Mouse (Mus musculus): ENCODE measurements around the gene Alkbh5. TPM values are rescaled to one million over a fixed set of nuclear protein-coding genes. Genes with fewer than 3 reads are reported as not detected.
"Not testable (repeated sequence)": the region's sequence is repeated elsewhere in the genome, so short reads cannot be mapped to it uniquely, and the experiment has no call there.

The Alkbh5 gene
- polyA plus RNA-seq, 1 experiment from 2014 or later: 44.9 TPM

GRCm38 (mm10) chr11:60526461-60526860, 9.7 kb upstream of the Alkbh5 start:
- Histone ChIP-seq H3K9ac (no peak overlapping the region), H3K4me1 (replicated peaks) (no peaks in the 10 kb centered on the region), H3K4me3 (replicated peaks) (no peak overlapping the region), H3K36me3 (no peaks in the 10 kb centered on the region), H3K27me3 (replicated peaks) (no peaks in the 10 kb centered on the region), H3K27ac (no peak overlapping the region), H3K4me2 (replicated peaks) (no peak overlapping the region), H3K9me3 (no peaks in the 10 kb centered on the region)
- WGBS: 83% methylated on average over 4 of the region's 4 CpGs
- no peak for ATAC-seq

GRCm38 (mm10) chr11:60535676-60536075, 505 bp upstream of the Alkbh5 start:
- Histone ChIP-seq H3K27me3 (replicated peaks) (no peaks in the 10 kb centered on the region), H3K36me3 (0 out of 2 replicates have a peak, but pooled peaks cover 2% of the 10 kb centered on the region), H3K9ac (no peak overlapping the region), H3K27ac (no peak overlapping the region), H3K4me3 (replicated peaks) (no peak overlapping the region), H3K9me3 (no peaks in the 10 kb centered on the region), H3K4me1 (replicated peaks) (peaks cover 12% of the 10 kb centered on the region), H3K4me2 (replicated peaks) (no peak overlapping the region)
- 94% methylated on average over 2 of the region's 2 CpGs for WGBS
- no peak for ATAC-seq

GRCm38 (mm10) chr11:60536859-60537467, 782 bp downstream of the Alkbh5 start:
- ATAC-seq: peak; percentile 85
- peak overlapping the region; percentile 90 for H3K4me3 ChIP-seq (replicated peaks)
- H3K27me3 ChIP-seq (replicated peaks): no peaks in the 10 kb centered on the region
- H3K4me2 ChIP-seq (replicated peaks): peak overlapping the region; percentile 78
- peak overlapping the region; percentile 100 for H3K27ac ChIP-seq
- H3K4me1 ChIP-seq (replicated peaks): peaks cover 19% of the 10 kb centered on the region
- H3K36me3 ChIP-seq: 0 out of 2 replicates have a peak, but pooled peaks cover 2% of the 10 kb centered on the region
- H3K9me3 ChIP-seq: no peaks in the 10 kb centered on the region
- H3K9ac ChIP-seq: peak overlapping the region; percentile 74
- WGBS: 0% methylated on average over 37 of the region's 37 CpGs

GRCm38 (mm10) chr11:60537468-60538347, 1.5 kb downstream of the Alkbh5 start:
- peak overlapping the region; percentile 100 for H3K27ac ChIP-seq
- peak overlapping the region; percentile 90 for H3K4me3 ChIP-seq (replicated peaks)
- no peaks in the 10 kb centered on the region for H3K27me3 ChIP-seq (replicated peaks)
- ATAC-seq: peak; percentile 91
- H3K9me3 ChIP-seq: no peaks in the 10 kb centered on the region
- peak overlapping the region; percentile 78 for H3K4me2 ChIP-seq (replicated peaks)
- peak overlapping the region; percentile 95 for H3K9ac ChIP-seq
- peaks cover 25% of the 10 kb centered on the region for H3K4me1 ChIP-seq (replicated peaks)
- WGBS: under 1% methylated on average over 89 of the region's 91 CpGs
- 0 out of 2 replicates have a peak, but pooled peaks cover 2% of the 10 kb centered on the region for H3K36me3 ChIP-seq

GRCm38 (mm10) chr11:60538371-60539281, 2.4 kb downstream of the Alkbh5 start:
- H3K27me3 ChIP-seq (replicated peaks): no peaks in the 10 kb centered on the region
- H3K4me2 ChIP-seq (replicated peaks): peak overlapping the region; percentile 78
- peaks cover 30% of the 10 kb centered on the region for H3K4me1 ChIP-seq (replicated peaks)
- H3K9me3 ChIP-seq: no peaks in the 10 kb centered on the region
- under 1% methylated on average over 93 of the region's 93 CpGs for WGBS
- H3K4me3 ChIP-seq (replicated peaks): peak overlapping the region; percentile 90
- ATAC-seq: peak; percentile 35; the same call in 1 of the 2 replicates
- peak overlapping the region; percentile 95 for H3K9ac ChIP-seq
- 0 out of 2 replicates have a peak, but pooled peaks cover 2% of the 10 kb centered on the region for H3K36me3 ChIP-seq
- peak overlapping the region; percentile 100 for H3K27ac ChIP-seq

GRCm38 (mm10) chr11:60539540-60539939, 3.4 kb downstream of the Alkbh5 start:
- 7% methylated on average over 2 of the region's 2 CpGs for WGBS
- H3K4me3 ChIP-seq (replicated peaks): peak overlapping the region; percentile 90
- no peak overlapping the region for H3K27ac ChIP-seq

GRCm38 (mm10) chr11:60540002-60540610, 3.9 kb downstream of the Alkbh5 start:
- Histone ChIP-seq H3K4me3 (replicated peaks) (peak overlapping the region; percentile 31), H3K9ac (peak overlapping the region; percentile 38), H3K27me3 (replicated peaks) (no peaks in the 10 kb centered on the region), H3K36me3 (0 out of 2 replicates have a peak, but pooled peaks cover 2% of the 10 kb centered on the region), H3K9me3 (no peaks in the 10 kb centered on the region), H3K4me1 (replicated peaks) (peaks cover 37% of the 10 kb centered on the region), H3K27ac (peak overlapping the region; percentile 56; the same call in 1 of the 2 replicates), H3K4me2 (replicated peaks) (peak overlapping the region; percentile 78)
- 6% methylated on average over 4 of the region's 4 CpGs for WGBS
- no peak for ATAC-seq

More at GRCm38 (mm10) chr11:60539540-60539939, 3.4 kb downstream of the Alkbh5 start:
- Histone ChIP-seq H3K9me3 (no peaks in the 10 kb centered on the region), H3K27me3 (replicated peaks) (no peaks in the 10 kb centered on the region), H3K9ac (peak overlapping the region; percentile 95), H3K36me3 (0 out of 2 replicates have a peak, but pooled peaks cover 2% of the 10 kb centered on the region), H3K4me1 (replicated peaks) (peaks cover 34% of the 10 kb centered on the region), H3K4me2 (replicated peaks) (peak overlapping the region; percentile 78)
- no peak for ATAC-seq

GRCm38 (mm10) chr11:60540761-60541160, 4.6 kb downstream of the Alkbh5 start:
- H3K9me3 ChIP-seq: no peaks in the 10 kb centered on the region
- peak overlapping the region; percentile 78 for H3K4me2 ChIP-seq (replicated peaks)
- H3K27me3 ChIP-seq (replicated peaks): no peaks in the 10 kb centered on the region
- peak overlapping the region; percentile 38 for H3K9ac ChIP-seq
- H3K4me1 ChIP-seq (replicated peaks): peaks cover 37% of the 10 kb centered on the region
- H3K36me3 ChIP-seq: 0 out of 2 replicates have a peak, but pooled peaks cover 2% of the 10 kb centered on the region
- WGBS: 58% methylated on average over 2 of the region's 2 CpGs
- H3K27ac ChIP-seq: no peak overlapping the region; the same call in 1 of the 2 replicates
- peak overlapping the region; percentile 31 for H3K4me3 ChIP-seq (replicated peaks)
- no peak for ATAC-seq

- peak overlapping the region; percentile 12 for H3K4me2 ChIP-seq (replicated peaks)
- no peak overlapping the region for H3K4me3 ChIP-seq (replicated peaks)
- H3K4me1 ChIP-seq (replicated peaks): peaks cover 33% of the 10 kb centered on the region
- H3K9ac ChIP-seq: no peak overlapping the region
- H3K27me3 ChIP-seq (replicated peaks): no peaks in the 10 kb centered on the region
- WGBS: 83% methylated on average over 6 of the region's 6 CpGs
- no peak for ATAC-seq
- H3K36me3 ChIP-seq: 0 out of 2 replicates have a peak, but pooled peaks cover 2% of the 10 kb centered on the region
- H3K27ac ChIP-seq: no peak overlapping the region
- no peaks in the 10 kb centered on the region for H3K9me3 ChIP-seq
Observed at GRCm38 (mm10) chr11:60541831-60542230, 5.7 kb downstream of the Alkbh5 start.

GRCm38 (mm10) chr11:60543211-60543610, 7.0 kb downstream of the Alkbh5 start:
- not testable (repeated sequence) for H3K36me3 ChIP-seq; H3K4me3 ChIP-seq (replicated peaks); H3K4me2 ChIP-seq (replicated peaks); H3K9ac ChIP-seq; H3K27me3 ChIP-seq (replicated peaks); H3K27ac ChIP-seq; H3K9me3 ChIP-seq; ATAC-seq
- 90% methylated on average over 5 of the region's 5 CpGs for WGBS
- peaks cover 33% of the 10 kb centered on the region for H3K4me1 ChIP-seq (replicated peaks)

GRCm38 (mm10) chr11:60545433-60545832, 9.3 kb downstream of the Alkbh5 start:
- Histone ChIP-seq H3K4me1 (replicated peaks) (peaks cover 28% of the 10 kb centered on the region), H3K27ac (no peak overlapping the region), H3K36me3 (0 out of 2 replicates have a peak, but pooled peaks cover 3% of the 10 kb centered on the region), H3K9me3 (no peaks in the 10 kb centered on the region), H3K4me2 (replicated peaks) (no peak overlapping the region), H3K27me3 (replicated peaks) (no peaks in the 10 kb centered on the region), H3K9ac (no peak overlapping the region), H3K4me3 (replicated peaks) (no peak overlapping the region)
- ATAC-seq: no peak
- 32% methylated on average over 4 of the region's 4 CpGs for WGBS
